Mouse (Mus musculus): ENCODE measurements around the gene Ccdc106. TPM values are rescaled to one million over a fixed set of nuclear protein-coding genes. Genes with fewer than 3 reads are reported as not detected.

The Ccdc106 gene
- polyA plus RNA-seq, 1 experiment from 2014 or later: 13.6 TPM

- no peak overlapping the region for H3K4me2 ChIP-seq (replicated peaks; ENCODE audit: low read depth)
- no peak overlapping the region for H3K4me3 ChIP-seq (ENCODE audit: low read depth, low read length)
- ATAC-seq (ENCODE audit: low FRiP score, low TSS enrichment) (no peak), DNase-seq (ENCODE audit: low spot score) (no peak)
- H3K4me1 ChIP-seq (replicated peaks; ENCODE audit: control insufficient read depth, insufficient read depth): no peaks in the 10 kb centered on the region
- H3K36me3 ChIP-seq (ENCODE audit: control insufficient read depth, insufficient read depth, low read length): no peaks in the 10 kb centered on the region
- H3K27me3 ChIP-seq (ENCODE audit: control insufficient read depth, insufficient read depth, low read length): no peaks in the 10 kb centered on the region
- no peaks in the 10 kb centered on the region for H3K9me3 ChIP-seq (ENCODE audit: control insufficient read depth, low read length)
- no peak overlapping the region for H3K9ac ChIP-seq (ENCODE audit: low read length)
- H3K27ac ChIP-seq (replicated peaks): no peak overlapping the region
- WGBS: 90% methylated on average over 7 of the region's 7 CpGs
- TF ChIP-seq EP300 (optimal IDR thresholded peaks at IDR 0.05) (no peak), CTCF (IDR thresholded peaks at IDR 0.05; ENCODE audit: low read depth) (peak; percentile 34)
These were observed 43.5 kb upstream of the Ccdc106 start for GRCm38 (mm10) chr7:4976832-4977231.

- H3K4me3 ChIP-seq (ENCODE audit: low read depth, low read length): no peak overlapping the region
- ATAC-seq (ENCODE audit: low FRiP score, low TSS enrichment): no peak
- 28% methylated on average over 2 of the region's 2 CpGs for WGBS
These were observed 32.1 kb upstream of the Ccdc106 start for GRCm38 (mm10) chr7:4988250-4988649.

GRCm38 (mm10) chr7:4993347-4993998 lies 26.9 kb upstream of the Ccdc106 start:
- H3K36me3 ChIP-seq (ENCODE audit: control insufficient read depth, insufficient read depth, low read length): peaks cover 7% of the 10 kb centered on the region; the same call in 1 of the 2 replicates
- 0 out of 2 replicates have a peak, but pooled peaks cover 4% of the 10 kb centered on the region for H3K4me1 ChIP-seq (replicated peaks; ENCODE audit: control insufficient read depth, insufficient read depth)
- H3K27ac ChIP-seq (replicated peaks): no peak overlapping the region
- no peak overlapping the region for H3K9ac ChIP-seq (ENCODE audit: low read length)
- DNase-seq (ENCODE audit: low spot score) (no peak), ATAC-seq (ENCODE audit: low FRiP score, low TSS enrichment) (no peak)
- H3K4me3 ChIP-seq (ENCODE audit: low read depth, low read length): no peak overlapping the region
- H3K27me3 ChIP-seq (ENCODE audit: control insufficient read depth, insufficient read depth, low read length): no peaks in the 10 kb centered on the region
- no peaks in the 10 kb centered on the region for H3K9me3 ChIP-seq (ENCODE audit: control insufficient read depth, low read length)
- no peak overlapping the region for H3K4me2 ChIP-seq (replicated peaks; ENCODE audit: low read depth)
- TF ChIP-seq CTCF (IDR thresholded peaks at IDR 0.05; ENCODE audit: low read depth): no peak
- TF ChIP-seq EP300 (optimal IDR thresholded peaks at IDR 0.05): no peak
- WGBS: 66% methylated on average over 47 of the region's 55 CpGs

More at GRCm38 (mm10) chr7:4988250-4988649, 32.1 kb upstream of the Ccdc106 start:
- no peak overlapping the region for H3K4me2 ChIP-seq (replicated peaks; ENCODE audit: low read depth)
- H3K36me3 ChIP-seq (ENCODE audit: control insufficient read depth, insufficient read depth, low read length): peaks cover 5% of the 10 kb centered on the region; the same call in 1 of the 2 replicates
- no peak overlapping the region for H3K27ac ChIP-seq (replicated peaks)
- H3K9me3 ChIP-seq (ENCODE audit: control insufficient read depth, low read length): no peaks in the 10 kb centered on the region
- no peaks in the 10 kb centered on the region for H3K27me3 ChIP-seq (ENCODE audit: control insufficient read depth, insufficient read depth, low read length)
- TF ChIP-seq CTCF (IDR thresholded peaks at IDR 0.05; ENCODE audit: low read depth) (no peak), EP300 (optimal IDR thresholded peaks at IDR 0.05) (no peak)
- no peak overlapping the region for H3K9ac ChIP-seq (ENCODE audit: low read length)
- DNase-seq (ENCODE audit: low spot score): no peak
- H3K4me1 ChIP-seq (replicated peaks; ENCODE audit: control insufficient read depth, insufficient read depth): no peaks in the 10 kb centered on the region

DNA sequence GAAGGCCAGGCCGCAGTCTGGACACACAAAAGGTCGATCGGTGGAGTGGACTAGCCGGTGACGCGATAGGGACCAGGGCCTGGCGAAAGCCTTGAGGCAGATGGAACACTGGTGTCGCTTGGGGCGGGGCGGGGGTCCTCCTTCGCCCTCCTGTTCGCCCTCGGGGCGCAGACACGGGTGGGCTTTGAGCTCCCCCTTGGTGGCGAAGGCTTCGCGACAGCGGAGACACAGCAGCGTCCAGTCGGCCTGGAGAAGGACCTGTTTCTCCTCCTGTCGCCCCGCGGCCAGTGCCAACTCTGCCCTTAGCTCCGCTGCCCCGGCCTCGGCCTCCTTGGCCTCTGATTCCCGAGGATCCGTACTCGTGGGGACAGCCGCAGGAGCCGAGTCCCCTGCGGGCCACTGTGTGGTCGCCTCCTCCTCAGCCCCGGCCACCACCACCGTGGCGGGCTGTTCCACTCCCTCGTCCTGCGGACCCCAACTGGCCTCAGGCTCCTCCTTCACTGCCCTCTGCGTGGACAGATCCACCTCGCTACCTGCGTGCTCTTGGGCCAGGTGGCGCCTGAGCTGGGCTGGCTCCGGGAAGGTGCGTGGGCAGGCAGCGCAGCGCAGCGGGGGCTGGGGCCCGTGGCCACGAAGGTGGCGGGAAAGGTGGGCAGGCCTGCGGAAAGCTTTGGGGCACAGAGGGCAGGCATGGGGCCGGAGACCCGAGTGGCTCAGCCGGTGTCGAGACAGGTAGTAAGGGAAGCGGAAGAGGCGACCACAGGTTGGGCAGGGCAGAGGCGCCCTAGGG lies 26.2 kb upstream of the Ccdc106 start:
- no peak overlapping the region for H3K4me2 ChIP-seq (replicated peaks; ENCODE audit: low read depth)
- peaks cover 7% of the 10 kb centered on the region; the same call in 1 of the 2 replicates for H3K36me3 ChIP-seq (ENCODE audit: control insufficient read depth, insufficient read depth, low read length)
- no peak for TF ChIP-seq EP300 (optimal IDR thresholded peaks at IDR 0.05)
- no peak for TF ChIP-seq CTCF (IDR thresholded peaks at IDR 0.05; ENCODE audit: low read depth)
- no peaks in the 10 kb centered on the region for H3K27me3 ChIP-seq (ENCODE audit: control insufficient read depth, insufficient read depth, low read length)
- ATAC-seq (ENCODE audit: low FRiP score, low TSS enrichment): no peak; the same call in 1 of the 2 replicates
- no peak overlapping the region for H3K9ac ChIP-seq (ENCODE audit: low read length)
- H3K4me3 ChIP-seq (ENCODE audit: low read depth, low read length): no peak overlapping the region
- H3K9me3 ChIP-seq (ENCODE audit: control insufficient read depth, low read length): no peaks in the 10 kb centered on the region
- 0 out of 2 replicates have a peak, but pooled peaks cover 4% of the 10 kb centered on the region for H3K4me1 ChIP-seq (replicated peaks; ENCODE audit: control insufficient read depth, insufficient read depth)
- no peak overlapping the region for H3K27ac ChIP-seq (replicated peaks)
- whole genome bisulfite sequencing: 66% methylated on average over 49 of the region's 59 CpGs
- no peak for DNase-seq (ENCODE audit: low spot score)

DNA sequence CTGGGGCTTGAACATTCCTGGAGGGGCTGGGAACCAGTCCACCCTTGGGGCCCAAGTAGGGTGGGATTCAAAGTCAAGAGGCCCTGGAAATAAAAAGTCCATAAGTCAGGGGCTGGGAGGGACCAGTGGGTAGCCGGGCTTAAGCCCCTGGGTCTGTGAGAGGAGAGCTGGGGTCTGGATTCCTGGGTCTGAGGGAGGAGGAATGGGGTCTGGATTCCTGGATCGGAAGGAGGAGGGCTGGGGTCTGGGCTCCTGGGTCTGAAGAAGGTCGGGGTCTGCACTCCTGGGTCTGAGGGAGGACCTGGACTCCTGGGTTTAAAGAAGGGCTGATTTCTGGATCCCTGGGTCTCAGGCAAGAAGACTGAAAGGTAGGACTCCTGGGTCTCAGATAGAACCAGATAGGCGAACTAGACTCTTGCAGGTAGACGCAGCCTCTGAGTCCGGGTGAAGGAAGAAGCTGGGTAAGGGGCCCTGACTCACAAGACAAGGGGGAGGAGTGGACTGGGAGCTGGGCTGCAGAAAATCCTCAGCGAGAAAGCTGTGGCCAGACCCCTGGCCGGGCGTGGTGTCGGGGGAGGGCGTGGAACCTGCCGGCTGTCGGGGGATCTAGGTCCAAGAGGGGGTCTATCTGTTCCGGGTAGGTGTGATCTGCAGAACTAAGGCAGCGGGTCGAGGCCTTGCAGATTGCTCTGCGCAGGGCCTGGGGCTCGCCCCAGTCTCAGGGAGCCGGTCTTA lies 24.9 kb upstream of the Ccdc106 start:
- Histone ChIP-seq H3K27ac (replicated peaks) (peak overlapping the region; percentile 70; the same call in 1 of the 2 replicates), H3K27me3 (ENCODE audit: control insufficient read depth, insufficient read depth, low read length) (no peaks in the 10 kb centered on the region), H3K36me3 (ENCODE audit: control insufficient read depth, insufficient read depth, low read length) (peaks cover 7% of the 10 kb centered on the region; the same call in 1 of the 2 replicates), H3K4me2 (replicated peaks; ENCODE audit: low read depth) (peak overlapping the region; percentile 93), H3K4me3 (ENCODE audit: low read depth, low read length) (peak overlapping the region; percentile 72), H3K9ac (ENCODE audit: low read length) (peak overlapping the region; percentile 84), H3K9me3 (ENCODE audit: control insufficient read depth, low read length) (no peaks in the 10 kb centered on the region), H3K4me1 (replicated peaks; ENCODE audit: control insufficient read depth, insufficient read depth) (0 out of 2 replicates have a peak, but pooled peaks cover 4% of the 10 kb centered on the region)
- WGBS: 3% methylated on average over 19 of the region's 19 CpGs
- TF ChIP-seq CTCF (IDR thresholded peaks at IDR 0.05; ENCODE audit: low read depth) (no peak), EP300 (optimal IDR thresholded peaks at IDR 0.05) (no peak)
- ATAC-seq (ENCODE audit: low FRiP score, low TSS enrichment) (no peak), DNase-seq (ENCODE audit: low spot score) (no peak)
